Mouse (Mus musculus) CD4-positive, CD25-positive, alpha-beta regulatory T cell, adult 9 weeks (primary cell): ENCODE measurements around the gene AW551984. TPM values are rescaled to one million over a fixed set of nuclear protein-coding genes. Genes with fewer than 3 reads are reported as not detected.

Experiments
- polyA plus RNA-seq: library from polyadenylated mRNA; unstranded; fragments of 100-300 nt; shearing (Covaris generic); gene quantifications from one replicate; pipeline ENCODE4 v1.2.1, GENCODE M21; 2017

AW551984 gene
- polyA plus RNA-seq, result not detected

DNA sequence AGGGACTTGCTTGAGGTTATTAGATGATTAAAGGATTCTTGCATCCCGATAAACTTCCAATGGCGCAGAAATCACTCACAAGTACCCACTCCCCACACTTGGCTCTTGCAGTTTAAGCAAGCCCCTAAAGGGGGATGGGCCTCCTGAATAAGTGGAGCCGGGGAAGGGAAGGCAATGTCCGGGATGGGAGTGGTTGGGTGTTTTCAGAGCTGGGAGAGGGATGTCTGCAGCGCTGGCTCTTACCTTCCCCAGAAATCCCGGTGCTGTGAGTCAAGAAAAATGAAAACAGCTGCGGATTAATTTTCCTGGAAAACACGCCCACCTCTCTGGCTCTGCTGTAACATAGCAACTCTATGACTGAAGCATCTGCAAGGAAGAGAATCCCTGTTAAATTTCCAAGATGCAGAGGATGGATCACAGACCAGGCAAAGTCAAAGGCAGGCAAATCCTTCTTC is at the start of gene AW551984:
Gene AW551984 (minus strand): TSS at position 405 of the 455 bp plus-strand sequence.

DNA sequence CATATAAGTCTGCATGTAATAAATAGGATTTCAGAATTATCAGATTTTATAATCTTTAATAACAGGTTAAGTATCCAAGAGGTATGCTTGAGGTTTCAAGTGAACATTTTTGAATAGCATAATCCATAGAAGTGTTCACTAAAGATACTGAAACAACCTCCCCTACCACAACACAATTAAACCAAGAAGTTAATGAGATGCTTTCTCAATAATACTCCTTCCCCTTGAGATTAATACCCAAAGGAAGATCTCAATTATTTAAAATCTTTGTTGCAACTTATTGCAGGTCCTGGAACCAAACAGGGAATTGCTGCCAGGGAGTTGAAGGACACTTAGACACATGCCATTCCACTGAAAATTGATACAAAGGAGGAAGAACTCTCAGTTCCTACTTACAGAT is 40.6 kb upstream of the AW551984 start, which contains the start of gene Olfr961:
Gene Olfr961 (plus strand): TSS at position 301 of the 400 bp plus-strand sequence.

DNA sequence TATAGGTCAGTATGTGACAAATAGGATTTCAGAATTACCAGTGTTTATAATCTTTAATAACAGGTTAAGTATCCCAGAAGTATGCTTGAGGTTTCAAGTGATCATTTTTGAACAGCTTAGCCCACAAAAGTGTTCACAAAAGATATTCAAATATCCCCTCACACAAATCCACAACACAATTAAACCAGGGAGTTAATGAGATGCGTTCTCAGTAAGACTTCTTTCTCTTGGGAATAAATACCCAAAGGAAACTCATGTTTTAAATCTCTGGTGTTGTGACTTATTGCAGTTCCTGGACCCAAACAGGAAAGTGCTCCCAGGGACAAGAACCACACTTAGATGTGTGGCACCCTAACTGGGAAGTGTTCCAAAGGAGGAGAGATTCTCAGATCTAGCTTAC is 16.9 kb upstream of the AW551984 start, which contains the start of gene Olfr960:
Gene Olfr960 (plus strand): TSS at position 301 of the 400 bp plus-strand sequence.

DNA sequence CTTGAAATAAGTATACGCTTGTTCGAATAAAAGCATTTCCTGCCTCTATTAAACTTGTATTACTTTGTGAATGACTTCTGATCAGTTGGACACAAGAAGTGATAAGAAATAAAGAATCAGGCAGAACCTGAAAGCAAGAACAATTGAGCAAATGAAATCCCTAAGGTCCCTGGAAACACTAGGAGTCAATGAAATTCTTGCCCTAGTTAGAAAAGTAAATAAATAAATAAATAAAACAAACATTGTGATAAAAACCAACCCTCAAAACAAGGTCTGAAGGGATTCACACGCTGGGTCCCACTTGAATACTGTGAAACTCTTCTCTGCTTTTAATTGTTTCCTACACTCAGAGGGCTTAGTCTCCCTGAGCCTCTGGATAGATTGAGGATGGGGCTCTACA is 6.2 kb upstream of the AW551984 start, which contains the start of gene Olfr148:
Gene Olfr148 (plus strand): TSS at position 301 of the 400 bp plus-strand sequence.

DNA sequence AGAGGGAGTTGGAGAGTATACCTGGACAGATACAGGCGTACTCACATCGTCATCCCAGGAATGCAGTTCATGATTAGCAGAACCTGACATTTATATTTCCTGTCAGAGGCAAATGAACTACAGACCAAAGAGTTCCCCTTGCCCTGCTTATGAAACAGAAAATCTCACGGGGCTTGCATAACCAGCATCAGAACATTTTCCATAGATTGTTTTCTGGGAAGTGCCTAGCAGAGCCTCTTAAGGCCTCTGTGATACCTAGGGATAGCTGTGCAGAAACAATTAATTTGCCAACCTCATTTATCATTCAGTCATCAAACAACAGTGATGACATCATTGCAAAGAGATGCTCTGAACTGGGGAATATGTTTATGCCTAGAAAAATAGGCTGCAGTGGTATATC is 28.7 kb downstream of the AW551984 start, which contains the start of gene Olfr959:
Gene Olfr959 (minus strand): TSS at position 101 of the 400 bp plus-strand sequence.

DNA sequence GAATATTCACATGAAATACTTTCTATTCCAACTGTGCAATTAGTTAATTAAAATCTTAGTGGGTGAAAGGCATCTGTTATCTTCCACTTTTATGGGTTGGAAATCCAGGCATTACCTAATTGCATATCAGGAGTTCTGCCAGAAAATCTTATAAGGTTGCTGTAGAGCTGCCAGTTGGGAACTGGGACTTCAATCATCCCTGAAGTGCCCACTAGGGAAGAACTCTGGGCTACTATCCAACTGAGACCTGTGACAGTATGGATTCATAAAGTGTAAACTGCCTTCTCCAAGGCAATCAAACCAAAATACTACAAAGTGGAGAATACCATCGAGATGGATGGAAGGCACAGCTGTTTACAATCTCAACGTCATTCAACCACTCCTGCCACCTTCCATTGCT is 50.3 kb downstream of the AW551984 start, which contains the start of gene Olfr958:
Gene Olfr958 (minus strand): TSS at position 109 of the 400 bp plus-strand sequence.

Other genes with a start within 250 kb of the AW551984 start
- gene Olfr951, start 217.0 kb downstream of the AW551984 start, polyA plus RNA-seq, result not detected
- gene Olfr952, start 177.3 kb downstream of the AW551984 start, polyA plus RNA-seq, result not detected
- gene Olfr954, start 147.7 kb downstream of the AW551984 start, polyA plus RNA-seq, result not detected
- not detected for gene Olfr955, start 132.5 kb downstream of the AW551984 start, polyA plus RNA-seq
- not detected for gene Olfr44, start 110.4 kb downstream of the AW551984 start, polyA plus RNA-seq
- not detected for gene Olfr957, start 88.6 kb downstream of the AW551984 start, polyA plus RNA-seq
- not detected for gene Olfr958, start 50.3 kb downstream of the AW551984 start, polyA plus RNA-seq
- gene Olfr959, start 28.8 kb downstream of the AW551984 start, polyA plus RNA-seq, result not detected
- not detected for gene Olfr148, start 6.3 kb upstream of the AW551984 start, polyA plus RNA-seq
- not detected for gene Olfr960, start 17.0 kb upstream of the AW551984 start, polyA plus RNA-seq
- 0.30 TPM for gene Olfr961, start 40.7 kb upstream of the AW551984 start, polyA plus RNA-seq
- not detected for gene Olfr963, start 62.8 kb upstream of the AW551984 start, polyA plus RNA-seq
- not detected for gene Olfr149, start 102.7 kb upstream of the AW551984 start, polyA plus RNA-seq
- not detected for gene Olfr965, start 107.0 kb upstream of the AW551984 start, polyA plus RNA-seq
- not detected for gene Olfr150, start 126.6 kb upstream of the AW551984 start, polyA plus RNA-seq
- gene Olfr967, start 141.8 kb upstream of the AW551984 start, polyA plus RNA-seq, result not detected
- not detected for gene Olfr968, start 178.8 kb upstream of the AW551984 start, polyA plus RNA-seq
- gene Olfr969, start 186.5 kb upstream of the AW551984 start, polyA plus RNA-seq, result not detected
- not detected for gene Olfr970, start 204.5 kb upstream of the AW551984 start, polyA plus RNA-seq
- not detected for gene Olfr971, start 232.5 kb upstream of the AW551984 start, polyA plus RNA-seq